Mouse (Mus musculus) lung, adult 2 months (tissue): ENCODE measurements around the gene Tfdp2. TPM values are rescaled to one million over a fixed set of nuclear protein-coding genes. Genes with fewer than 3 reads are reported as not detected.

Experiments
- DNase-seq: peaks from one replicate; pipeline ENCODE4 v3.0.0; 2022
- H3K4me1 ChIP-seq: fragments of 200-500 bp; 2 replicates; pipeline ENCODE4 v1.6.1; 2011; ENCODE audit warnings: low read length; ENCODE audit not compliant: control insufficient read depth, insufficient read depth
- H3K4me3 ChIP-seq: fragments of 200-500 bp; replicated peaks from 2 replicates; pipeline ENCODE3; 2011; ENCODE audit warnings: low read depth, mild to moderate bottlenecking, control low read depth, low read length; ENCODE audit errors: extremely low read depth
- CTCF ChIP-seq: fragments of 200-500 bp; IDR thresholded peaks from 2 replicates; pipeline ENCODE4 v1.5.1; 2011; ENCODE audit warnings: mild to moderate bottlenecking, low read length, control low read depth; ENCODE audit not compliant: insufficient read depth
- POLR2A ChIP-seq: fragments of 200-500 bp; IDR thresholded peaks from 2 replicates; pipeline ENCODE4 v1.6.1; 2011; ENCODE audit warnings: low read depth, mild to moderate bottlenecking, control low read depth, low read length, borderline replicate concordance; ENCODE audit errors: extremely low read depth
- WGBS: fragments of 180-500 bp; shearing (Covaris S2); methylation state at CpG from one replicate; pipeline ENCODE4 v1.1.7; 2018; 5-methylcytosine and 5-hydroxymethylcytosine counted together
- polyA plus RNA-seq: library from polyadenylated mRNA; depleted of rRNA; stranded (reverse); fragments of >200 nt; gene quantifications from 2 replicates; pipeline ENCODE4 v1.2.3, GENCODE M21; 2012

Gene Tfdp2
- polyA plus RNA-seq, 1 experiment = 19.5 TPM

DNA sequence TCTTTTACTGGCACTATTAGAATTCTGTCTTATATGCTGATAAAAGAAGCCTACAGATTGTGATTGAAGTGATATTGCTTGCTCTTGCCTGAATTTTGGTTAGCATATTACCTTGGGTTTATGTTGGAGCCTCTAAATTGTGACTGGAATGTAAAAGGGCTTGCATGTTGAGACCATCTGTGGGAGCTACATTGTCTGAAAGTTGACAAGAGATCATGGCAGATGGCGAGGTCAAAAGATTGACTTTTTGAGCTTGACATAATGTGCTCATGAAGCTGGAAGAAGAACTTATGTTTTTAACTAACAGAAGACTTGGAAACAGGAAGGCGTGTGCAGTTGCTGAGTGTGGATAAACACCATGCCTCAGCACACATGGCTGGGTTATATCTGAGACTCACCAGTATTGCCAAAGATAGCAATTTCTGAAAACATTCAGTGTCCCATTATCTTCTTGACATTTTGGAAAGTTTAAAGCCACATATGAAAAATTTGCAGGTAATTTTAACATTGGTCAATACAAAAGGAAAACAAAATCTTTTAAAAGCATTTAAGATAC is 23.1 kb downstream of the Tfdp2 start:
- no peak for DNase-seq

DNA sequence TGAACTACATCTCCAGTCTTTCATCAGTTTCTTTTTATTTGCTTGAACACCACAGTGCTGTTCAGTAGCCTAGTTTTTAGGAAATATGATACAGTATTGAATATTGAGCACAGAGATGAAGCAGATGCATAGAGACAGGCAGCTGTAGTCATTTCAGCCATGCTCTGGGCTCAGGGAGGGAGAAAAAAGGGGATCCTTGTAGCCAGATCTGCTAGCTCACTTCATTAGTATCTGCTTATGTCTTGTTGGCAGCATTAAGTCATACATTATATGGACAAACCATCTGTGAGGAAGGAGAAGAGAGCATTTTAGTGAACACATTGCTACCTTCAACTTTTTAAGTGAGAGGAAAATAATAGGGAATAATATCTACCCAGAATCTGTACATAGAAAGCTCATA is 24.3 kb downstream of the Tfdp2 start:
- H3K4me3 ChIP-seq = no peak overlapping the region
- peaks cover 2% of the 10 kb centered on the region for H3K4me1 ChIP-seq
- DNase-seq = no peak
- no peak for TF ChIP-seq CTCF
- no peak for TF ChIP-seq POLR2A

More for the DNA sequence above, 23.1 kb downstream of the Tfdp2 start:
- H3K4me1 ChIP-seq = peaks cover 2% of the 10 kb centered on the region
- no peak overlapping the region for H3K4me3 ChIP-seq
- TF ChIP-seq POLR2A (no peak), CTCF (no peak)
- WGBS = 63% methylated on average over 2 of the region's 2 CpGs

DNA sequence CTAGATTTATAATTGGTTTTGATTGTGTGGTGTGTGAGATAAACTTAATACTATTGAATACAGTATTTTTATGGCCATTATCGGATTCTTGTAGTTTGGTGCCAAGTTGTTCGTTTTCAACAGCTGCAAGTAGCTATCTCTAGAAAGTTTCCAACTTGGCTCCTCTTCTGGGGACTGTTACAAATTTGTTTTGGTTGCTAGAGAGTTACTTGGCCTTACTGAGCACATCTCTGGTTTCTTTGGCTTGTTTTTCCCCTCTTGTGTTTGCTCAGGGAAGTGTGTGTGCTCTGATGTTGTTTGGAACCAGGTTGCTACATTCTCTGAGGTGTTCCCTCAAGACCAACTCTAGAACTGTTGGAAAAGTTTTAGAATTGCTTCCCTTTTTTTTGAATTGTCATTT is 27.2 kb downstream of the Tfdp2 start:
- 58% methylated on average over 2 of the region's 2 CpGs for WGBS
- Histone ChIP-seq H3K4me3 (no peak overlapping the region), H3K4me1 (peaks cover 2% of the 10 kb centered on the region)
- no peak for TF ChIP-seq POLR2A
- no peak for DNase-seq

DNA sequence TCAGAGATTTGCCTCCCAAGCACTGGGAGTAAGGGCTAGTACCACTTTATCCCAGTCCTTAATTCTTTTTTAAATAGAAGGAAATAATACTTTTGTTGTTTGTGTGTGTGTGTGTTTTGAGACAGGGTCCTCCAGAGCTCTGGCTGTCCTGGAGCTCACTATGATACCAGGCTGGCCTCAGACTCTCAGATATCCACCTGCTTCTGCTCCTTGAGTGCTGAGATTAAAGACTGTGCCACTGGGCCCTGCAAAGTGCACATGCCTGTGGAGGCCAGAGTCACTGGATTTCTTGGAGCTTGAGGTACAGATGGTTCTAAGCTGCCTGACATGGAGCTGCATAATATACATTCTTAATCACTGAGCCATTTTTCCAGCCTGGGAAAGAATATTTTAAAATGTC is 32.2 kb downstream of the Tfdp2 start:
- no peak for DNase-seq
- no peak for TF ChIP-seq CTCF
- TF ChIP-seq POLR2A = no peak
- Histone ChIP-seq H3K4me1 (peaks cover 2% of the 10 kb centered on the region), H3K4me3 (no peak overlapping the region)

DNA sequence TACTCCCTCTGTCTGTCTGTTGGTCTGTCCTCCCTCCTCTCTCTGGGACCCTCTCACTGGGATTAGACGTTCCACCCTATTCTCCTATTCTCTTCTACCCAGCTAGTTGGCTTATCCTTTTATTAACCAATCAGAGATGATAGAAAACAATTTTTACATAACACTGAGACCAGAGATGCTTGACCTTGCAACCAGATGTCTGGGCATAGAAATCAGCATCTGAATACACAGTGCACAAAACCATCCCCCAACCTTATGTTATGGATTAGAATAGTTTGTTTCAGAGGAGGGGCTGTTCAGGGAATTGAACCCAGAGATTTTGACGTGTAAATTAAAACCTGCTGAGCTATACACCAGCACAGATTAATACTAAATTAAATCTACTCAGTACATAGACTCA is 34.2 kb downstream of the Tfdp2 start:
- 90% methylated on average over 2 of the region's 2 CpGs for WGBS
- H3K4me1 ChIP-seq = no peaks in the 10 kb centered on the region
- DNase-seq = no peak
- no peak overlapping the region for H3K4me3 ChIP-seq
- TF ChIP-seq CTCF (no peak), POLR2A (no peak)

DNA sequence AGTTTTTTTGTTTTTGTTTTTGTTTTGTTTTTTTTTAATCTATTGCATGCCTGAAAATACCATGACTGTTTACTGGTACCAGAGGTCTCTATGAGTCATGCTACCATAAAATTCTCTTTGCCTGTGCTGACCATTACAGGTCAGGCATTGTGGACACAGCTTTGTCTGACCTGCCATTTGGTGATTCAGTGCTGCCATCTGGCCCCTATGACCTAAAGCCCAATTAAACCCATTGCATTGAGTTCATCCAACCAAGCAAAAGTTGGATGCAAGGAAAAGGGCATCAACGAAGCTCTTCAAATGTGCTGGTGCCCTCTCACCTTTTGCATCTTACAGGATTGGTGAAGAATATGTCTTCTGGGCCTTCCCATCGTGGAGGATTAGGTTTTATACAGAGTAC is 39.4 kb downstream of the Tfdp2 start:
- Histone ChIP-seq H3K4me3 (no peak overlapping the region), H3K4me1 (no peaks in the 10 kb centered on the region)
- DNase-seq = no peak
- TF ChIP-seq POLR2A = no peak
- TF ChIP-seq CTCF = no peak
- 83% methylated on average over 2 of the region's 2 CpGs for WGBS

DNA sequence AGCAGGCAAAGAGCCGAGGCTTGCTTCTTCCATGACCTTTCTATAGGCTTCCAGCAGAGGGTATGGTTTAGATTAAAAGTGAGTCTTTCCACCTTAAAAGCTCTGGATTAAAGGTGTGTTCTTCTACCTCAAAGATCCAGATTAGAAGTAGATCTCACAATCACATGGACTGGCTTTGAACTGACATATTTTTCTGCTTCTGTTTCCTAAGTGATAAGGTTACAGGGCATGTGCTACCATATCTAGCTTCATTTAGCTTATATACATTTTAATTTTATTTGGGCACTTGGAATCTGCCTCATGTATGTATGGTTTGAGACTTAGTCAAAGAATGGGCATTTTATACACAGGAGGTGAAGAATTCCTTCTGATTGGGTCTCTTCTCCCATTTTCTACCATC is 41.3 kb downstream of the Tfdp2 start:
- H3K4me3 ChIP-seq = no peak overlapping the region
- TF ChIP-seq CTCF (no peak), POLR2A (no peak)

DNA sequence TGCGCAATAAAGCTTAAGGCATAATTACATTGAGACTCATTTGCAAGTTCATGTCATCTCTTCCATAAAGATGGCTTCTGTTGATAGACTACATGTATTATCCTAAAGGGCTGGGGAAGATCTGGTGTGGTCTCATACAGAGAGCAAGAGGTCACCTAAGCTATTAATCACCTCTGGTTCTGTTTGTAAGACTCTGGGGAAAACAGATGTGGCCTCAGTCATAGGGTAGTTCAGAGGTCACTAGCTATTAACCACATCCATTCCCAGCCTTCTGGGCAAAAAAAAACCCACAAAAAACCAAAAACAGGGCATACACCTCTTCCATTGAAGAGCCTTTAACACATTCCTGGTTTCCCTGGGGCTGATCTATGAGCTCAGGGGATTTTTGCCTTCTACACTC is 42.2 kb downstream of the Tfdp2 start:
- no peak overlapping the region for H3K4me3 ChIP-seq
- 93% methylated on average over 1 of the region's 1 CpGs for WGBS
- no peaks in the 10 kb centered on the region for H3K4me1 ChIP-seq
- TF ChIP-seq POLR2A (no peak), CTCF (no peak)
- no peak for DNase-seq

More for the DNA sequence above, 41.3 kb downstream of the Tfdp2 start:
- no peak for DNase-seq
- no peaks in the 10 kb centered on the region for H3K4me1 ChIP-seq
- WGBS = 87% methylated on average over 1 of the region's 1 CpGs

DNA sequence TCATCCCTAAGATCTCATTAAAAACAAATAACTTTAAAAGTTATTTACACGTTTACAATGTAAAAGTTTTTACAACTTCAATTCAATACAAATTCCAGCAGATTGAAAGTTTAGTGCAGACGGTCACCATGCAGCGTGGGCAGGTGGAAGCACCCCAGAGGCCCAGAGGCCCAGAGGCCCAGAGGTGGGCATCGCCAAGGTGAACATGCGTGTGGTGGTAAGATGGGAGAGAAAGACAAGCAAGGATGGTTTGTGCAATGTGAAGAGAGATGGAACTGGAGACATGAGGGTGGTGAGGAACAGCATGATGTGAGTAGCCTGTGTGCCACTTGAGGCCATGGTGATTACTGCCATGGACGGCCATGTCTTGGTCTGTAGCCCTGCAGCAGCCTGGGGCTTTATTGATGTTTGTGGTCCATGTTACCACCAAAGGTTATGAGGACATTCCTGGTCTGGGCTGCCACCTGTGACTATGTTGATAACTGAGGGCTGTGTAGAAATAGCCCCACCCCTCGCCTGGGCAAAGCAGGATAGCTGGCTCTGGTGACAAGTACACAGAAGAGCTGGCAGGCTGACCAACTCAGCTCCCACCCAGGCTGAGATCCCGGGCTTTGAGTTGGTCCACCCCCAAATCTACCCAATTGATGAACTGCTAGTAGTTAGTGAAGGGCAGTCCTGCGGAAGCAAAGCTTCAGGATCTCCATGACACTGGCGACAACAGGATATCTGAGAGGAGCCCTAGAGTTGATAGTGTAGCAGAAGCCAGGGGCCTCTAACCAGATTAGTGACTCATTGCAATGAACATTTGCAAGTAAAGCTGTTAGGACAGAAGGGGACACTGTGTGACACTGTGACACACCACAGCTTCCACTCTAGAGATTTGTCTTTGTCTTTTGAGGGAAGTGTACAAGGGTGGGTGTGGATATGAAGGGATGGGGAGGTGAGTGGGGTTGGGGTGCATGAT is 45.3 kb downstream of the Tfdp2 start:
- DNase-seq = no peak
- Histone ChIP-seq H3K4me3 (no peak overlapping the region), H3K4me1 (no peaks in the 10 kb centered on the region; the same call in 1 of the 2 replicates)
- TF ChIP-seq POLR2A (no peak), CTCF (no peak)
- WGBS = 88% methylated on average over 10 of the region's 10 CpGs

DNA sequence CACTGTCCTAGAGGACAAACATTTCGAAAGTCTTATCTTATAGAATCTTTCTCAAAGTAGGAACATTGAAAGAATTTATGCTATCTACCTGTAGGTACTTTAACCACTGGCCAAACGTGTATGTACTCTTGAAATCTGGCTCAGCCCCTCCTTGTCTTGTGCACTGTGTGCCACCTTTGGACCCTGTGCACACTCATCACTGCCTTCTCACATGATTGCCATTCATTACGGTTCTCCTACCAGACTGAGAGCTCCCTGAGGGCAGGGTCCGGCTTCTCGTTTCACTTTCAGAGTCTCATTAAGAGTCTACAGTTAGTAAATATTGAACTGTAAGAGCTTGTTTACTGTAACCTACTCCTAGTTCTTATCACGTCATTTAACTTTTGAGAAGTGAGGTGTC is 47.8 kb downstream of the Tfdp2 start:
- DNase-seq = no peak
- 64% methylated on average over 6 of the region's 6 CpGs for WGBS
- TF ChIP-seq CTCF (no peak), POLR2A (no peak)
- H3K4me3 ChIP-seq = no peak overlapping the region
- H3K4me1 ChIP-seq = no peaks in the 10 kb centered on the region; the same call in 1 of the 2 replicates
